Mouse (Mus musculus) heart, embryonic 12.5 days (tissue): ENCODE data around the gene Tbx2. TPM values are rescaled to one million over a fixed set of nuclear protein-coding genes. Genes with fewer than 3 reads are reported as not detected.

Experiments
- ATAC-seq: fragments of 200-750 bp; cut with Nextera tagmentation; 2 replicates; pipeline ENCODE4 v1.8.0; 2017; ENCODE audit warnings: moderate TSS enrichment, moderate library complexity; ENCODE audit not compliant: insufficient number of reproducible peaks, low FRiP score
- H3K27ac ChIP-seq: fragments of 300-500 bp; sonication (generic); 2 replicates; pipeline ENCODE4 v1.5.1; 2016; ENCODE audit warnings: mild to moderate bottlenecking, moderate library complexity; ENCODE audit not compliant: poor library complexity, severe bottlenecking
- H3K27me3 ChIP-seq: fragments of 300-500 bp; sonication (generic); replicated peaks from 2 replicates; pipeline ENCODE4 v1.6.1; 2016; ENCODE audit warnings: mild to moderate bottlenecking, moderate library complexity
- H3K36me3 ChIP-seq: fragments of 300-500 bp; sonication (generic); 2 replicates; pipeline ENCODE4 v1.6.1; 2016; ENCODE audit warnings: mild to moderate bottlenecking, moderate library complexity
- H3K4me1 ChIP-seq: fragments of 300-500 bp; sonication (generic); replicated peaks from 2 replicates; pipeline ENCODE4 v1.6.1; 2016; ENCODE audit warnings: mild to moderate bottlenecking
- H3K4me2 ChIP-seq: fragments of 300-500 bp; sonication (generic); 2 replicates; pipeline ENCODE4 v1.6.1; 2016; ENCODE audit warnings: mild to moderate bottlenecking, moderate library complexity
- H3K4me3 ChIP-seq: fragments of 300-500 bp; sonication (generic); 2 replicates; pipeline ENCODE4 v1.5.1; 2016; ENCODE audit warnings: mild to moderate bottlenecking
- H3K9ac ChIP-seq: fragments of 300-500 bp; sonication (generic); 2 replicates; pipeline ENCODE4 v1.6.1; 2016; ENCODE audit warnings: mild to moderate bottlenecking, moderate library complexity
- H3K9me3 ChIP-seq: fragments of 300-500 bp; sonication (generic); replicated peaks from 2 replicates; pipeline ENCODE4 v1.6.1; 2016; ENCODE audit warnings: mild to moderate bottlenecking, moderate library complexity
- WGBS: fragments of 180-500 bp; shearing (Covaris S2); methylation state at CpG from one replicate; pipeline ENCODE4 v1.1.7; 2016; 5-methylcytosine and 5-hydroxymethylcytosine counted together
- polyA plus RNA-seq: library from polyadenylated mRNA; unstranded; fragments of >200 nt; fragmentation: Nextera tagmentation; extraction: Ambion mirVana; gene quantifications from 2 replicates; pipeline ENCODE4 v1.2.1, GENCODE M21; 2016

Gene Tbx2
- polyA plus RNA-seq, 1 experiment from 2014 or later, result 3.2 TPM

DNA sequence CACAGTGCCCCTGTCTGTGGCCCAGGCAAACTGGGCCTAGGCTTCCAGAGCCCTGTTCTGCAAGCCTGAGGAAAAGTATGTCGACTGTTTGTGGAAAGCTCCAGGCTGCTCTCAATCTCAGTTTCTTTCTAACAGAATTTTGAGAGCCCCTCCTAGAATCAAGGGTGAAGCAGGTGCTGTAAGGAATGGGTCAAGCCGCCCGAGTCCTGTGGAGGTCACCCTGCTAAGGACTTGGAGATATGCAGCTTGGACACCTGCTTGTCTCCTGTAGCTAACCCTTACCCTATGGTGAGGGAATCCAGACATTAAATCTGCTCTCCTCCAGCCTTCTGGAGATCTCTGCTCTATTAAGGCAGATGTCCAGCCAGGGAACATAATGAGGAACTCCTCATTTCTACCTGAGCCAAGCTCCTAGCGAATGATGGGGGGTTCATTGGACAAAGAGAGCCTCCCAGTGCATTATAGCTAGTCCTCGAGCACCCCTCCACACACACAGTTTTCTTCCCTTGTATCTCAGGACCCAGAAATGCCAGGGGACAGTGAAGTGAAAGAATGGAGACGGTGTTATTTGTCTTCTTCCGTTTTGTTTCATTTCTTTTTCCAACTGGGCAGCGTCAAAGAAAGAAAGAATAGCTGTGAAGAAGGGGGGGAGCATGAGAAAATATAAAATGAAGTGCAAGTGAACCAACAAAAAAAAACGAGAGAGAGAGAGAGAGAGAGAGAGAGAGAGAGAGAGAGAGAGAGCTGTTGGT lies 2.8 kb downstream of the Tbx2 start:
- peak overlapping the region; percentile 92 for H3K4me2 ChIP-seq
- H3K9me3 ChIP-seq, result no peaks in the 10 kb centered on the region
- H3K9ac ChIP-seq, result peak overlapping the region; percentile 61
- no peaks in the 10 kb centered on the region for H3K36me3 ChIP-seq
- ATAC-seq, result no peak
- peaks cover 48% of the 10 kb centered on the region for H3K4me1 ChIP-seq
- WGBS, result 25% methylated on average over 9 of the region's 9 CpGs
- peak overlapping the region; percentile 74 for H3K4me3 ChIP-seq
- peaks cover 81% of the 10 kb centered on the region for H3K27me3 ChIP-seq
- no peak overlapping the region for H3K27ac ChIP-seq

DNA sequence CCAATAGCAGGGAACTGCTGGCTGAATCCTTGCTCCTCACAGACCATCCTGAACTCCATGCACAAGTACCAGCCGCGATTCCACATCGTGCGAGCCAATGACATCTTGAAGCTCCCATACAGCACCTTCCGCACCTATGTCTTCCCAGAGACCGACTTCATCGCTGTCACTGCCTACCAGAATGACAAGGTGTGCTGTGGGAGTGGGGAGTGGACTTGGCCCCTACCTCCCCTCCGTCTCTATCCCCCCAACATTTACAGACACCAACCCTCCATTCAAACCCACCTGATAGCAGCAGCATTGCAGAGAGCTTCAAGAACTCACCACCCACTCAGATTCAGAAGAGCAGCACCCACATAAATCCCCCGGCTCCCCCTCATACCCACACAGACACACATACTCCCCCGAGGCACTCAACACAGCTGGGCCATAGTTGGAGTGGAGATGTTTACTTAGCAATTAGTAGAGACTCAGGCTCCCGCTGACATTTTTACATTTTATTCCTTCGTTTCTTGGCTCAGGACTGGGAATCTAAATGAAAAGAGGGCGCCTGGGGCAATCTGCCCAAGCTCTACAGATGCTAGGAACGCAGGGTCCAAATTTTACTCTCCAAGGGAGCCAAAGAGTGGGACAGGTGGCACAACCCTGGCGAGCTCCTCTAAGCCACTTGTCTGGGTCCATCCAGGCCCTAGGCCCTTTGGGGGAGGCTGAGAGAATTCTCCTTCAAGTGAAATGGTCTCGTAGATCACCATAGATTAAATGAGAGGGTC lies 3.6 kb downstream of the Tbx2 start:
- Histone ChIP-seq H3K4me2 (peak overlapping the region; percentile 92), H3K27ac (no peak overlapping the region), H3K9ac (peak overlapping the region; percentile 13; the same call in 1 of the 2 replicates), H3K36me3 (no peaks in the 10 kb centered on the region), H3K27me3 (peaks cover 84% of the 10 kb centered on the region), H3K4me1 (peaks cover 48% of the 10 kb centered on the region), H3K9me3 (no peaks in the 10 kb centered on the region), H3K4me3 (peak overlapping the region; percentile 74)
- WGBS, result 29% methylated on average over 16 of the region's 16 CpGs
- no peak for ATAC-seq

DNA sequence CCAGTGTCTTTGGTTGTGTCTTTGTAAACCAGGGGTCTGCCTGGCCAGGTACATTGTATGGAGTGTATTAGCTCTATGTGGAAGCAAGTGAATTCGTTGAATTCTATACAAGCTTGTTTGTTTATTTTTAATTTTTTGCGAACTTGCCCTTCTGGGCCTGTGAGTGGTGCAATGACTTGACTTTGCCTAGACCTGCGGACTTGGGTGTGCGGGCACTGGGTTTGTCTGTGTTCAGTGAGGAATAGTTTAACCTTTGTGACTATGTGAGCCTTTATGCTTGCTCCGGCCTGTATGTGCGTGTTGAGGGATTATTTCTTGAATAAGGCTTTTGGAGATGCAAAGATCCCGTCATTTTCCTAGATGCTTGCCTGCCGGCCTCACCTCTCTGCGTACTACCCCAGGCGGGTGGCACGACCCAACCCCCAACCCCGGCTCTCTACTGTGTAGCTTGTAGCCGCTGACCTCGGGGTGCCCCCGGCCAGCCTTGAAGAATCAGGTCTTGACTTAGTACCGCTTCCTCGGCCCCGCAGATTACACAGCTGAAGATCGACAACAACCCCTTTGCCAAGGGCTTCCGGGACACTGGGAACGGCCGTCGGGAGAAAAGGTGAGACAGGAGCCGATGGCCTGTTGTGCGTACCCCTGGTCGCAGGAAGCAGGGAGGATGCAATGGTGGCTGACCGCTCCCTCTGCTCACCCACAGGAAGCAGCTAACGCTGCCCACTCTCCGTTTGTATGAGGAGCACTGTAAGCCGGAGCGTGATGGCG lies 4.4 kb downstream of the Tbx2 start:
- Histone ChIP-seq H3K9ac (peak overlapping the region; percentile 73), H3K27me3 (peaks cover 82% of the 10 kb centered on the region), H3K4me1 (peaks cover 47% of the 10 kb centered on the region), H3K4me3 (peak overlapping the region; percentile 74), H3K27ac (no peak overlapping the region), H3K36me3 (no peaks in the 10 kb centered on the region), H3K9me3 (no peaks in the 10 kb centered on the region), H3K4me2 (peak overlapping the region; percentile 92)
- ATAC-seq, result no peak
- 10% methylated on average over 32 of the region's 32 CpGs for WGBS

DNA sequence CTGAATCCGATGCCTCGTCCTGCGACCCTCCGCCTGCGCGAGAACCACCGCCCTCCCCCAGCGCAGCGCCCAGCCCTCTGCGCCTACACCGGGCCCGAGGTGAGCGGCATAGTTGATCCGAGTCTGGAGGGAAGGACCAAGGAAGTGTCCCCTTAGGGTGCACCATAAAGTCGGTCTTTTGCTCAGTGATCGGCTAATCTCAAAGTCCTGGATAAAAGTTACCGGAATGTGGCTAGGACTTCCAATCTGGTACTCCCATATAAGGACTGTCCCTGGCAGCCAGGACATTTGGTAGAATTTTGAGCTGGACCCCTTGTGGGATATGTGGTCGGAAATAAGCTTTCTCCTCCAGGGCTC lies 4.9 kb downstream of the Tbx2 start:
- Histone ChIP-seq H3K9ac (peak overlapping the region; percentile 73), H3K36me3 (no peaks in the 10 kb centered on the region), H3K4me3 (peak overlapping the region; percentile 74), H3K27ac (no peak overlapping the region), H3K4me1 (peaks cover 46% of the 10 kb centered on the region), H3K27me3 (peaks cover 80% of the 10 kb centered on the region), H3K9me3 (no peaks in the 10 kb centered on the region), H3K4me2 (peak overlapping the region; percentile 92)
- no peak for ATAC-seq
- 3% methylated on average over 18 of the region's 18 CpGs for whole genome bisulfite sequencing

- Histone ChIP-seq H3K4me1 (peaks cover 47% of the 10 kb centered on the region), H3K4me2 (peak overlapping the region; percentile 92), H3K9me3 (no peaks in the 10 kb centered on the region), H3K27me3 (peaks cover 80% of the 10 kb centered on the region), H3K4me3 (peak overlapping the region; percentile 74), H3K27ac (peak overlapping the region; percentile 21; the same call in 1 of the 2 replicates), H3K36me3 (no peaks in the 10 kb centered on the region), H3K9ac (peak overlapping the region; percentile 73)
- no peak for ATAC-seq
- 2% methylated on average over 66 of the region's 67 CpGs for WGBS
Observed at GRCm38 (mm10) chr11:85837648-85838423, 5.5 kb downstream of the Tbx2 start.

DNA sequence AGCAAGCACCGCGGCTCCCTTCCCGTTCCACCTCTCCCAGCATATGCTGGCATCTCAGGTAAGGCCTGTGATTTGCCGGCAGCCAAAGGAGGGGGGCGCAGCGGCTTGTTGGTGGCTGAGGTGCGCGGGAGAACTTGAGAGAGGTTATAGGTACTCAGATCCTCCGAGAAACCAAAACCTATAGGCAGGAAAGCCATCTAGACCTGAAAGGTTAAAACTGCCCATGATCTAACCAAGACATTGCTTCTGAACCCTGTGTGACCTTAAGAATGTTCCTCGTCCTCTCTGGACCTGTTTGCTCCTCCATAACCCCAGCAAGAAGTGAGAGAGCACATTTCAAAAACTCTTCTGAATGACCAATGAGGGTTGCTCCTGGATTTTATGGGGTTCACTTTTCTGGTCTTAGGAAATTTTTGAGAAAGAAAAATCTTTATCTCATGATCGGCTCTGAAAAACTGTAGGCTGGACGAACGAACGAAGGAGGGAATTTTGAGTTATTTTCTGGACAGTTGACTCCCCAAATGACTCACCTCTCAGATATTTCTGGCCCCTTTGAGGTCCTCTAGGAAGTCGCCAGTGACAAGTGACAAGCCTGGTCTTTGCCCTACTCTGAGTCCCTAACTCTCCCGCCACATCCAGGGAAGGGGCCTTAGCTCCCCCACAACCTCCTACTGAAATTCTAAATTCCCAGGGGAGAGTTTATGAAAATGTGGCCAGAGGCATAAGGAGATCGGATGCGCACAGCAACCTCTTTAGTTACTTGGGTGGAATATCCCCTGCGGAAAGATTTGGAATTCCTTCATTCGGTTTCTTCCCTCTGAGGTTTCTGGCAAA lies 6.3 kb downstream of the Tbx2 start:
- H3K36me3 ChIP-seq, result no peaks in the 10 kb centered on the region
- ATAC-seq, result no peak
- no peaks in the 10 kb centered on the region for H3K9me3 ChIP-seq
- H3K27me3 ChIP-seq, result peaks cover 80% of the 10 kb centered on the region
- peak overlapping the region; percentile 73 for H3K9ac ChIP-seq
- peaks cover 53% of the 10 kb centered on the region for H3K4me1 ChIP-seq
- no peak overlapping the region for H3K27ac ChIP-seq
- WGBS, result 13% methylated on average over 20 of the region's 20 CpGs
- peak overlapping the region; percentile 92 for H3K4me2 ChIP-seq
- peak overlapping the region; percentile 74 for H3K4me3 ChIP-seq

DNA sequence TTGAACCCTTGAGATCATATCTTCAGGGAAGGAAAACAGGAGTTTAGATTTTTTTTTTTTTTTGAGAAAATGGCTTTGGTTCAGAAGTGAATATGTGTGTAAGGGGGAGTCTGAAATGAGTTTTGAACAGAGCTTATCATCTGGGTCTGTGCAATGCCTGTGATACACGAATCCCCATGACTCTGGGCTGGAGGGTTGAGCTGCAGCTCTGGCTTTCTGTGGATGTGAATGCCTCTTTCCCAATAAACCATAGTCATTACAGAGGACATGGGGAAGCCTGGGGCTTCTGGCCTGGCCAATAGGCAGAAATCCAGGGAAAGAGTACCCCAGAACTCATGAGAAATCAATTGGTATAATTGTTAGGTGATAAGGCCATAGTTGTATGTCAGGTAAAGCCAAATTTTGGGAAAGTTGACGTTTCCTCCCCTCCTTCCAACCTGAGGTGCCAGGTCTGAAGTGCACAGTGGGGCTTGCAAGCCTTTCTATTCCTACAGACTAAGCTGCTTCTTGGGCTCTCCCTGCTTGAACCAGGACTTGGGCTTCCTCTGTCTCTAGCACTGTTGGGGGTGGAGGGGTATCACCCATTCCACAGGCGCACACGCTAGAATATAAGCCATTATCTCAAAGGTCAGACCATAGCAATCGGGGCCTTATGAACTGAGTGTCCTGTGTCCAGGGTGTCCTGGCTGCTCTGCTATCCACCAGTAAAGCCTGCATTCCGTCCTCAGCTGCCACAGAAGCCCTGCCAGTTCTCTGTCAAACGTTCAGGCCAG lies 7.1 kb downstream of the Tbx2 start:
- H3K4me3 ChIP-seq, result peak overlapping the region; percentile 9; the same call in 1 of the 2 replicates
- peak overlapping the region; percentile 93 for H3K4me2 ChIP-seq
- peaks cover 75% of the 10 kb centered on the region for H3K27me3 ChIP-seq
- no peak overlapping the region for H3K27ac ChIP-seq
- no peaks in the 10 kb centered on the region for H3K9me3 ChIP-seq
- WGBS, result 32% methylated on average over 7 of the region's 7 CpGs
- H3K4me1 ChIP-seq, result peaks cover 55% of the 10 kb centered on the region
- no peaks in the 10 kb centered on the region for H3K36me3 ChIP-seq
- ATAC-seq, result no peak
- H3K9ac ChIP-seq, result no peak overlapping the region

DNA sequence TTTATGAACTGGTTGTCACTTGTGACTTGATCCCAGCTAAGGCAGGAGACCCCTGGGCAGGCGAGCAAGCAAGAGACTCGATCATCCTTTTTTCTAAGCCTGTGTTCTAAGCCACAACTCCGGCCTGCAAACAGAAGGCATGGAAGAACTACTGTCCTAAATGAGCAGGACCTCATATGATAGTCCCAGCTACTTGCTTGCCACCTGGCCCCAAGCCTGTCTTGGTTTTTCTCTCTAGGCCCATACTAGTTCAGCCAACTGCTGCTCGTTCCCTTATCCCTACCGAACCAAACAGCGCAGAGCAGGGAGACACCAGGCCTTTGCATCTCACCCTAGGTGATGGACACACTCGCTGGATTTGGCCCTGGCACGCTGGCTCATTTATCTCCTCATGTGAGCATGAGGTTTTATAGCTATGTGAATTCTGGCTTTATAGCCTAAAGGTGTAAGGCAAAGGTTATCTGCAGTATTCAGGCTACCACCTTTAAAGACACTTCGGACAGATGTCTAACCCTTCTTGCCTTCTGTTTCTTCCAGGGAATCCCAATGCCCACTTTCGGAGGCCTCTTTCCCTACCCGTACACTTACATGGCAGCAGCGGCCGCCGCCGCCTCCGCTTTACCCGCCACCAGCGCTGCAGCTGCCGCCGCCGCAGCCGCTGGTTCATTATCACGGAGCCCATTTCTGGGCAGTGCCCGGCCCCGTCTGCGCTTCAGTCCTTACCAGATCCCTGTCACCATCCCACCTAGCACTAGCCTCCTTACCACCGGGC lies 7.9 kb downstream of the Tbx2 start:
- Histone ChIP-seq H3K4me3 (peak overlapping the region; percentile 22), H3K27me3 (peaks cover 72% of the 10 kb centered on the region), H3K27ac (no peak overlapping the region), H3K36me3 (no peaks in the 10 kb centered on the region), H3K9me3 (no peaks in the 10 kb centered on the region), H3K4me1 (peaks cover 55% of the 10 kb centered on the region), H3K4me2 (peak overlapping the region; percentile 93), H3K9ac (peak overlapping the region; percentile 44; the same call in 1 of the 2 replicates)
- WGBS, result 16% methylated on average over 27 of the region's 27 CpGs
- ATAC-seq, result no peak

DNA sequence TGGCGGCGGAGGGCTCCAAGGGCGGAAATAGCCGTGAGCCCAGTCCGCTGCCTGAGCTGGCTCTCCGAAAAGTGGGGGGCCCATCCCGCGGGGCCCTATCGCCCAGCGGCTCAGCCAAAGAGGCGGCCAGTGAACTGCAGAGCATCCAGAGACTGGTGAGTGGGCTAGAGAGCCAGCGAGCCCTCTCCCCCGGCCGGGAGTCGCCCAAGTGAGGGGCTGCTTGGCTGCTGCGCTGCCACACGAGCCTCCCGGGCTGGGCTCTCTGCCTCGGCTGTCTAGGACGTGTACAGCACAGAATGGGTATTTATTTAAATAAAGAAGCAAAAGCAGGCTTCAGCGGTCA lies 8.4 kb downstream of the Tbx2 start:
- 12% methylated on average over 21 of the region's 21 CpGs for WGBS
- Histone ChIP-seq H3K9ac (0 out of 2 replicates have a peak overlapping the region, but pooled peaks have one; percentile 44), H3K4me2 (peak overlapping the region; percentile 93), H3K4me1 (peaks cover 55% of the 10 kb centered on the region), H3K4me3 (peak overlapping the region; percentile 22), H3K27ac (no peak overlapping the region), H3K27me3 (peaks cover 72% of the 10 kb centered on the region), H3K36me3 (no peaks in the 10 kb centered on the region), H3K9me3 (no peaks in the 10 kb centered on the region)
- no peak for ATAC-seq
